Mouse (Mus musculus) hindbrain, embryonic 13.5 days (tissue): ENCODE data around the gene Nlrp9c. TPM values are rescaled to one million over a fixed set of nuclear protein-coding genes. Genes with fewer than 3 reads are reported as not detected.
"Not testable (repeated sequence)": the region's sequence is repeated elsewhere in the genome, so short reads cannot be mapped to it uniquely, and the experiment has no call there.

Experiments
- ATAC-seq: fragments of 200-750 bp; cut with Nextera tagmentation; 2 replicates; pipeline ENCODE4 v1.8.0; 2017; ENCODE audit warnings: moderate TSS enrichment; ENCODE audit not compliant: low FRiP score
- H3K27ac ChIP-seq: fragments of 300-500 bp; sonication (generic); 2 replicates; pipeline ENCODE4 v1.5.1; 2015; ENCODE audit warnings: inconsistent platforms, mild to moderate bottlenecking, moderate library complexity
- H3K27me3 ChIP-seq: fragments of 300-500 bp; sonication (generic); 2 replicates; pipeline ENCODE4 v1.6.1; 2015; ENCODE audit warnings: mild to moderate bottlenecking, inconsistent platforms
- H3K36me3 ChIP-seq: fragments of 300-500 bp; sonication (generic); 2 replicates; pipeline ENCODE4 v1.6.1; 2015; ENCODE audit warnings: mild to moderate bottlenecking, inconsistent platforms
- H3K4me1 ChIP-seq: fragments of 300-500 bp; sonication (generic); replicated peaks from 2 replicates; pipeline ENCODE4 v1.6.1; 2015; ENCODE audit warnings: inconsistent platforms
- H3K4me2 ChIP-seq: fragments of 300-500 bp; sonication (generic); 2 replicates; pipeline ENCODE4 v1.6.1; 2015; ENCODE audit warnings: inconsistent platforms, mild to moderate bottlenecking, moderate library complexity
- H3K4me3 ChIP-seq: fragments of 300-500 bp; sonication (generic); 2 replicates; pipeline ENCODE4 v1.5.1; 2015; ENCODE audit warnings: mild to moderate bottlenecking, inconsistent platforms
- H3K9ac ChIP-seq: fragments of 300-500 bp; sonication (generic); 2 replicates; pipeline ENCODE4 v1.6.1; 2015; ENCODE audit warnings: mild to moderate bottlenecking, inconsistent platforms
- H3K9me3 ChIP-seq: fragments of 300-500 bp; sonication (generic); 2 replicates; pipeline ENCODE4 v1.6.1; 2016; ENCODE audit warnings: inconsistent platforms
- WGBS: fragments of 180-500 bp; shearing (Covaris S2); methylation state at CpG from one replicate; pipeline ENCODE4 v1.1.7; 2015; 5-methylcytosine and 5-hydroxymethylcytosine counted together
- polyA plus RNA-seq: library from polyadenylated mRNA; unstranded; fragments of >200 nt; fragmentation: Nextera tagmentation; extraction: Ambion mirVana; gene quantifications from 2 replicates; pipeline ENCODE4 v1.2.1, GENCODE M21; 2015

Nlrp9c gene
- not detected in 2 replicates for polyA plus RNA-seq

- H3K9ac ChIP-seq, H3K4me2 ChIP-seq, H3K27me3 ChIP-seq, H3K4me3 ChIP-seq, H3K4me1 ChIP-seq, H3K9me3 ChIP-seq, ATAC-seq, H3K36me3 ChIP-seq, H3K27ac ChIP-seq: not testable (repeated sequence)
- WGBS, result 63% methylated on average over 2 of the region's 2 CpGs
These were observed at the start of gene Nlrp9c for GRCm38 (mm10) chr7:26403600-26403999. Gene Nlrp9c, minus strand, starts transcription at chr7:26403700.

GRCm38 (mm10) chr7:26434813-26435212 lies 31.3 kb upstream of the Nlrp9c start, which contains the start of gene Nlrp4a:
Gene Nlrp4a, plus strand, starts transcription at chr7:26435113.
- H3K27ac ChIP-seq, result no peak within 1 kb of the TSS
- no peak within 1 kb of the TSS for H3K4me2 ChIP-seq
- H3K36me3 ChIP-seq, result no peaks in the 10 kb centered on the region
- H3K4me1 ChIP-seq, result no peaks in the 10 kb centered on the region
- H3K4me3 ChIP-seq, result no peak within 1 kb of the TSS
- H3K9ac ChIP-seq, result no peak within 1 kb of the TSS
- no peaks in the 10 kb centered on the region for H3K27me3 ChIP-seq
- no peak for ATAC-seq
- WGBS, result 85% methylated on average over 5 of the region's 5 CpGs
- H3K9me3 ChIP-seq, result no peaks in the 10 kb centered on the region; the same call in 1 of the 2 replicates

- not testable (repeated sequence) for H3K36me3 ChIP-seq, H3K4me1 ChIP-seq, H3K4me3 ChIP-seq, H3K27me3 ChIP-seq, ATAC-seq, H3K27ac ChIP-seq, H3K9ac ChIP-seq, H3K4me2 ChIP-seq
- WGBS, result 90% methylated on average over 6 of the region's 6 CpGs
- peaks cover 15% of the 10 kb centered on the region for H3K9me3 ChIP-seq
These were observed 11.7 kb downstream of the Nlrp9c start for GRCm38 (mm10) chr7:26391811-26392210.

- 84% methylated on average over 2 of the region's 2 CpGs for WGBS
These were observed 12.4 kb downstream of the Nlrp9c start for GRCm38 (mm10) chr7:26391137-26391536.

GRCm38 (mm10) chr7:26386691-26387090 lies 16.8 kb downstream of the Nlrp9c start:
- not testable (repeated sequence) for H3K36me3 ChIP-seq, H3K4me3 ChIP-seq, H3K4me1 ChIP-seq, H3K27ac ChIP-seq, H3K27me3 ChIP-seq, H3K9me3 ChIP-seq, ATAC-seq, H3K4me2 ChIP-seq, H3K9ac ChIP-seq
- WGBS, result 89% methylated on average over 5 of the region's 5 CpGs

More at GRCm38 (mm10) chr7:26391137-26391536, 12.4 kb downstream of the Nlrp9c start:
- H3K9ac ChIP-seq, H3K27ac ChIP-seq, H3K36me3 ChIP-seq, H3K4me3 ChIP-seq, H3K4me1 ChIP-seq, H3K4me2 ChIP-seq, H3K27me3 ChIP-seq, ATAC-seq: not testable (repeated sequence)
- peaks cover 11% of the 10 kb centered on the region for H3K9me3 ChIP-seq

- Histone ChIP-seq H3K36me3 (no peaks in the 10 kb centered on the region), H3K9ac (no peak overlapping the region), H3K27ac (no peak overlapping the region), H3K4me3 (no peak overlapping the region), H3K27me3 (no peaks in the 10 kb centered on the region), H3K9me3 (peaks cover 4% of the 10 kb centered on the region; the same call in 1 of the 2 replicates), H3K4me1 (no peaks in the 10 kb centered on the region), H3K4me2 (no peak overlapping the region)
- WGBS, result 94% methylated on average over 1 of the region's 1 CpGs
- no peak for ATAC-seq
These were observed 22.7 kb downstream of the Nlrp9c start for GRCm38 (mm10) chr7:26380807-26381206.

- not testable (repeated sequence) for ATAC-seq, H3K36me3 ChIP-seq, H3K4me2 ChIP-seq, H3K9ac ChIP-seq, H3K4me1 ChIP-seq, H3K27ac ChIP-seq, H3K4me3 ChIP-seq, H3K27me3 ChIP-seq
- H3K9me3 ChIP-seq, result peaks cover 20% of the 10 kb centered on the region
- 83% methylated on average over 5 of the region's 5 CpGs for WGBS
These were observed 30.3 kb downstream of the Nlrp9c start for GRCm38 (mm10) chr7:26373221-26373620.

GRCm38 (mm10) chr7:26356719-26357118 lies 46.8 kb downstream of the Nlrp9c start:
- H3K9me3 ChIP-seq, ATAC-seq: not testable (repeated sequence)

GRCm38 (mm10) chr7:26352258-26352657 lies 51.2 kb downstream of the Nlrp9c start:
- not testable (repeated sequence) for H3K4me2 ChIP-seq, ATAC-seq, H3K27me3 ChIP-seq, H3K4me3 ChIP-seq, H3K4me1 ChIP-seq, H3K9me3 ChIP-seq, H3K9ac ChIP-seq, H3K36me3 ChIP-seq, H3K27ac ChIP-seq
- 89% methylated on average over 2 of the region's 3 CpGs for WGBS

More at GRCm38 (mm10) chr7:26356719-26357118, 46.8 kb downstream of the Nlrp9c start:
- not testable (repeated sequence) for H3K36me3 ChIP-seq, H3K27me3 ChIP-seq, H3K4me3 ChIP-seq, H3K4me1 ChIP-seq, H3K4me2 ChIP-seq, H3K27ac ChIP-seq, H3K9ac ChIP-seq
- WGBS, result 91% methylated on average over 6 of the region's 6 CpGs

GRCm38 (mm10) chr7:26350177-26350576 lies 53.3 kb downstream of the Nlrp9c start:
- not testable (repeated sequence) for H3K36me3 ChIP-seq

GRCm38 (mm10) chr7:26320361-26320760 lies 83.1 kb downstream of the Nlrp9c start:
- peaks cover 13% of the 10 kb centered on the region; the same call in 1 of the 2 replicates for H3K9me3 ChIP-seq
- WGBS, result 83% methylated on average over 3 of the region's 3 CpGs
- H3K4me1 ChIP-seq, H3K36me3 ChIP-seq, H3K27ac ChIP-seq, ATAC-seq, H3K4me2 ChIP-seq, H3K9ac ChIP-seq, H3K27me3 ChIP-seq, H3K4me3 ChIP-seq: not testable (repeated sequence)

More at GRCm38 (mm10) chr7:26350177-26350576, 53.3 kb downstream of the Nlrp9c start:
- not testable (repeated sequence) for ATAC-seq, H3K9ac ChIP-seq, H3K4me1 ChIP-seq, H3K27me3 ChIP-seq, H3K4me2 ChIP-seq, H3K4me3 ChIP-seq, H3K27ac ChIP-seq
- peaks cover 12% of the 10 kb centered on the region for H3K9me3 ChIP-seq

- WGBS, result 81% methylated on average over 4 of the region's 4 CpGs
- H3K9ac ChIP-seq, H3K4me2 ChIP-seq, H3K27me3 ChIP-seq, H3K27ac ChIP-seq, H3K4me3 ChIP-seq, H3K36me3 ChIP-seq, H3K4me1 ChIP-seq, ATAC-seq: not testable (repeated sequence)
- peaks cover 23% of the 10 kb centered on the region; the same call in 1 of the 2 replicates for H3K9me3 ChIP-seq
These were observed 87.7 kb downstream of the Nlrp9c start for GRCm38 (mm10) chr7:26315809-26316208.

- H3K27me3 ChIP-seq, H3K36me3 ChIP-seq, H3K27ac ChIP-seq, H3K4me2 ChIP-seq, ATAC-seq, H3K9ac ChIP-seq, H3K4me1 ChIP-seq, H3K4me3 ChIP-seq: not testable (repeated sequence)
- H3K9me3 ChIP-seq, result peaks cover 23% of the 10 kb centered on the region; the same call in 1 of the 2 replicates
- WGBS, result 93% methylated on average over 2 of the region's 2 CpGs
These were observed 88.3 kb downstream of the Nlrp9c start for GRCm38 (mm10) chr7:26315194-26315593.
